Mouse (Mus musculus) testis, adult 2 months (tissue): ENCODE measurements around the gene Tagln2.

Source experiments
- CTCF ChIP-seq: fragments of 200-500 bp; IDR thresholded peaks from 2 replicates; pipeline ENCODE4 v1.5.1; 2012; ENCODE audit warnings: low read depth, mild to moderate bottlenecking, inconsistent platforms, low read length, moderate library complexity; ENCODE audit not compliant: control insufficient read depth, insufficient read depth, insufficient replicate concordance
- POLR2A ChIP-seq: fragments of 200-500 bp; IDR thresholded peaks from 2 replicates; pipeline ENCODE4 v1.6.1; 2012; ENCODE audit warnings: low read depth, mild to moderate bottlenecking, inconsistent platforms, low read length, moderate library complexity; ENCODE audit not compliant: control insufficient read depth

GRCm38 (mm10) chr1:172481540-172482280 lies 18.1 kb upstream of the Tagln2 start, which contains the start of gene Igsf9:
- TF ChIP-seq CTCF (no peak), POLR2A (no peak)
